Mouse (Mus musculus) testis, adult 2 months (tissue): ENCODE results near the gene Rnf212. TPM values are rescaled to one million over a fixed set of nuclear protein-coding genes. Genes with fewer than 3 reads are reported as not detected.

ENCODE experiments used
- H3K27ac ChIP-seq: fragments of 200-500 bp; 2 replicates; pipeline ENCODE4 v1.5.1; 2012; ENCODE audit warnings: low read depth, low read length; ENCODE audit not compliant: control insufficient read depth, insufficient read depth
- H3K27me3 ChIP-seq: fragments of 200-500 bp; 2 replicates; pipeline ENCODE4 v1.6.1; 2012; ENCODE audit warnings: mild to moderate bottlenecking, low read length, moderate library complexity; ENCODE audit not compliant: control insufficient read depth, insufficient read depth
- H3K36me3 ChIP-seq: fragments of 200-500 bp; 2 replicates; pipeline ENCODE4 v1.6.1; 2012; ENCODE audit warnings: mild to moderate bottlenecking, low read length; ENCODE audit not compliant: control insufficient read depth, insufficient read depth
- H3K4me1 ChIP-seq: fragments of 200-500 bp; 2 replicates; pipeline ENCODE4 v1.6.1; 2012; ENCODE audit warnings: low read length; ENCODE audit not compliant: control insufficient read depth, insufficient read depth
- H3K4me3 ChIP-seq: fragments of 200-500 bp; 2 replicates; pipeline ENCODE4 v1.5.1; 2012; ENCODE audit warnings: low read depth, mild to moderate bottlenecking, low read length, moderate library complexity, mixed read lengths; ENCODE audit not compliant: control insufficient read depth
- CTCF ChIP-seq: fragments of 200-500 bp; IDR thresholded peaks from 2 replicates; pipeline ENCODE4 v1.5.1; 2012; ENCODE audit warnings: low read depth, mild to moderate bottlenecking, inconsistent platforms, low read length, moderate library complexity; ENCODE audit not compliant: control insufficient read depth, insufficient read depth, insufficient replicate concordance
- POLR2A ChIP-seq: fragments of 200-500 bp; IDR thresholded peaks from 2 replicates; pipeline ENCODE4 v1.6.1; 2012; ENCODE audit warnings: low read depth, mild to moderate bottlenecking, inconsistent platforms, low read length, moderate library complexity; ENCODE audit not compliant: control insufficient read depth
- polyA plus RNA-seq: library from polyadenylated mRNA; depleted of rRNA; stranded (reverse); fragments of >200 nt; gene quantifications from 2 replicates; pipeline ENCODE4 v1.2.3, GENCODE M21; 2012

The Rnf212 gene
- polyA plus RNA-seq, 1 experiment, result 11.6 TPM

GRCm38 (mm10) chr5:108724006-108724405 is 50.8 kb downstream of the Rnf212 start:
- no peak overlapping the region for H3K4me3 ChIP-seq
- H3K4me1 ChIP-seq, result no peaks in the 10 kb centered on the region
- no peak overlapping the region for H3K27ac ChIP-seq
- TF ChIP-seq CTCF (no peak), POLR2A (no peak)
- no peaks in the 10 kb centered on the region; the same call in 1 of the 2 replicates for H3K36me3 ChIP-seq
- H3K27me3 ChIP-seq, result no peaks in the 10 kb centered on the region

DNA sequence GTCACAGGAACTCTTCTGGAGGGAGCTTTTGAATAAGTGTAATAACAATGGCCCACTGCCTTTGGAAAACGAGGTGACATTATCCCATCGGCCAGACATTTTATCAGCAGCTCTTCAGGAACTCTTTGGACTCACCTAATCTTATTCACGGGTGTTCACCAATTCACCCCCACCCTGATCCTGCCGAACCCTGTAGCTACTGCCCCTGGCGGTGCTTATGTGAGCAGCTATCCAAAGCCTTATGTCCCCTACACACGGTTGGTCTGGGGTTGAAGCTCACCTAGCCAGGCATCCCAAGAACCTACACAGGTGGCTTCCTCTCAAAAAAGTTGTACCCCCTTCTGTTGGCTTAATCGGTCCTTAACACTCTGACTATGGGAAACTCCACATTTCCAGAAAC is 55.0 kb downstream of the Rnf212 start:
- Histone ChIP-seq H3K27me3 (no peaks in the 10 kb centered on the region), H3K4me1 (no peaks in the 10 kb centered on the region; the same call in 1 of the 2 replicates), H3K27ac (no peak overlapping the region), H3K4me3 (no peak overlapping the region), H3K36me3 (no peaks in the 10 kb centered on the region)
- TF ChIP-seq POLR2A, result no peak
- TF ChIP-seq CTCF, result no peak

- H3K4me3 ChIP-seq, result no peak overlapping the region
Measured at GRCm38 (mm10) chr5:108718051-108718450, 56.7 kb downstream of the Rnf212 start.

DNA sequence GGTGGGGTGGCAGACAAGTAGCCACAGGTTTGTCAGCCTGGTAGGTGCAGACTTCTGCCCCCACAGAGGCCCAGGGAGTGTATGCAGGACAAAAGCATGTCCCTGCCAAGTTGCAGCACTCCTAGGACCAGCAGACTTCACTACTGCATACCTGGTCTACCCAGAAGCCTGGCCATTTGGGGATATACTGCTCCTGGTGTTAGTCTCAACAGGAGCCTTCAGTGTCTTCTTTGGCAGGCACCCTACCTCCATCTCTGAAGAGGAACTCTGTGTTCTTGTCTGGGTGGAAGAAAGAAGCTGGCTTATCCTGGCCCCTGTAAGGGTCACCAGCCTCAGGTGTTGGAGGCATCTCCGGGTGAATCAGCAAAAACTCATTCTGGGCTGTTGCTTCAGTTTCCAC is 58.8 kb downstream of the Rnf212 start:
- H3K27ac ChIP-seq, result no peak overlapping the region
- no peak overlapping the region for H3K4me3 ChIP-seq
- TF ChIP-seq POLR2A (no peak), CTCF (no peak)
- H3K27me3 ChIP-seq, result no peaks in the 10 kb centered on the region
- no peaks in the 10 kb centered on the region for H3K36me3 ChIP-seq
- peaks cover 5% of the 10 kb centered on the region; the same call in 1 of the 2 replicates for H3K4me1 ChIP-seq

More at GRCm38 (mm10) chr5:108718051-108718450, 56.7 kb downstream of the Rnf212 start:
- no peaks in the 10 kb centered on the region for H3K36me3 ChIP-seq
- no peaks in the 10 kb centered on the region for H3K27me3 ChIP-seq
- no peak for TF ChIP-seq POLR2A
- no peak for TF ChIP-seq CTCF
- H3K27ac ChIP-seq, result no peak overlapping the region
- peaks cover 5% of the 10 kb centered on the region; the same call in 1 of the 2 replicates for H3K4me1 ChIP-seq

- no peak for TF ChIP-seq CTCF
- TF ChIP-seq POLR2A, result no peak
- H3K36me3 ChIP-seq, result no peaks in the 10 kb centered on the region
- no peak overlapping the region for H3K27ac ChIP-seq
- peaks cover 8% of the 10 kb centered on the region; the same call in 1 of the 2 replicates for H3K4me1 ChIP-seq
- no peak overlapping the region for H3K4me3 ChIP-seq
- no peaks in the 10 kb centered on the region for H3K27me3 ChIP-seq
Measured at GRCm38 (mm10) chr5:108714149-108714548, 60.6 kb downstream of the Rnf212 start.

DNA sequence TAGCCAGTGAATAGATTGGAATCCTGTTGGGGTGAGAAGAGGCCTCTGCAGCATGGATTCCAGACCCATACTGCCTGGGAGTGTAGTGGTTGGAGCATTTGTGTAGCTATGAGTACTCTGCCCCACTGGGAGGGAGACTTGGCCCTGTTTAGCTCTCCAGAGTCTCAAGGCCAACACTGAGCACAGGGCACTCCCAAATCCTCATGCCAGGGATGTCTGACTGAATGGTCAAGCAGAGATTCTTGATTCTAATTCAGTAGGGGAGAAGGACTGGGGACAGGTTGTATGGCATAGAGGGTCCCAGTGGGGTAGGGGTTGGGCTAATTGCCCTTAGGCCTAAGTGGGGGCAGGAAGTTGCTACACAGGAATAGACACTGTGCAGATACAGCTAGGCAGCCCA is 61.1 kb downstream of the Rnf212 start:
- Histone ChIP-seq H3K4me3 (no peak overlapping the region), H3K27ac (no peak overlapping the region), H3K4me1 (peaks cover 9% of the 10 kb centered on the region; the same call in 1 of the 2 replicates), H3K36me3 (no peaks in the 10 kb centered on the region), H3K27me3 (no peaks in the 10 kb centered on the region)
- TF ChIP-seq POLR2A (no peak), CTCF (no peak)

DNA sequence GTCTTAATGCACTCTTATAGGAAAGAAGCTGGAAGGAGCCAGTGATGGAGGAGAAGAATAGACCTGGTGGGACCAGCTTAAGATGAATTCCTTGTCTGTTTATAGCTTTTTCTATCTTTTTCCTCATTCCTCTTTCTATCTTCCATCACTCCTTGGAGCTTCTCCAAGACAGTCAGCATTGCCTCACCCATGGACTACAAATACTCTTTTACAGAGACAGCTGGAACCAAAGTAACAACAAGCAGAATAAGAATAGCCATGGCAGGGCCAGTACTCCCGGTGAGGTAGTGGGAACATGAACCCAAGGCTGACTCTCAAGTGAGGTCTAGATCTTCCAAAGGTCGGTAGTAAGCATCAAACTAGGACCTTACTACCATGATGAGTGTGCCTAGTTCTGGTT is 61.7 kb downstream of the Rnf212 start:
- H3K4me3 ChIP-seq, result no peak overlapping the region
- no peak overlapping the region for H3K27ac ChIP-seq
- H3K27me3 ChIP-seq, result no peaks in the 10 kb centered on the region
- no peaks in the 10 kb centered on the region for H3K36me3 ChIP-seq
- H3K4me1 ChIP-seq, result peaks cover 9% of the 10 kb centered on the region; the same call in 1 of the 2 replicates
- TF ChIP-seq CTCF (no peak), POLR2A (no peak)

DNA sequence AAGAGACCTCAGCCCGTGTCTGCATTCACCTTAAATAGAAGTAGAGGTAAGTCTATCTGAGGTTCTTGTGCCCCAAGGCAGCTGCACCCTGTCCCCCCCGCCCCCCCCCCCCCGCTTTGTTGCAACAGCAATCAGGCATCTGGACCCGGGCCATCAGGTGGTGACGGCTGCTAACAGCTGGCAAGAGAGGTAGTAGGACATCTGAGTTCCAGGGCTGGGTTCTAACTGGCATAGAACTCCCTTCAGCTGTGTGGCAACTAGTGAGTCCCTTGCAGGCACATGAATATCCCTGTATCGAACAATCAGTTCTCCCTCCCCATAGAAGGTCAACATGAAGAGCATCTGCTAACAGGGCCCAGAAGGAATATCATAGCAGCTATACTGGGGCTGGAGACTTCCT is 62.8 kb downstream of the Rnf212 start:
- no peak for TF ChIP-seq POLR2A
- TF ChIP-seq CTCF, result no peak
- H3K27me3 ChIP-seq, result no peaks in the 10 kb centered on the region

More for the DNA sequence above, 62.8 kb downstream of the Rnf212 start:
- Histone ChIP-seq H3K27ac (no peak overlapping the region), H3K4me1 (peaks cover 9% of the 10 kb centered on the region; the same call in 1 of the 2 replicates), H3K36me3 (no peaks in the 10 kb centered on the region), H3K4me3 (no peak overlapping the region)
